Mouse (Mus musculus) limb, embryonic 15.5 days (tissue): ENCODE measurements around the gene Tmem231. TPM values are rescaled to one million over a fixed set of nuclear protein-coding genes. Genes with fewer than 3 reads are reported as not detected.

Experiments used
- ATAC-seq: fragments of 200-750 bp; cut with Nextera tagmentation; 2 replicates; pipeline ENCODE4 v1.8.0; 2017; ENCODE audit warnings: low read depth, moderate TSS enrichment; ENCODE audit not compliant: insufficient number of reproducible peaks, low FRiP score, low TSS enrichment
- H3K27ac ChIP-seq: fragments of 300-500 bp; sonication (generic); 2 replicates; pipeline ENCODE4 v1.5.1; 2015; ENCODE audit warnings: moderate library complexity, mild to moderate bottlenecking, inconsistent platforms
- H3K27me3 ChIP-seq: fragments of 300-500 bp; sonication (generic); 2 replicates; pipeline ENCODE4 v1.6.1; 2015; ENCODE audit warnings: inconsistent platforms
- H3K36me3 ChIP-seq: fragments of 300-500 bp; sonication (generic); 2 replicates; pipeline ENCODE4 v1.6.1; 2015; ENCODE audit warnings: inconsistent platforms
- H3K4me1 ChIP-seq: fragments of 300-500 bp; sonication (generic); 2 replicates; pipeline ENCODE4 v1.6.1; 2015; ENCODE audit warnings: inconsistent platforms
- H3K4me2 ChIP-seq: fragments of 300-500 bp; sonication (generic); 2 replicates; pipeline ENCODE4 v1.6.1; 2015; ENCODE audit warnings: mild to moderate bottlenecking, inconsistent platforms
- H3K4me3 ChIP-seq: fragments of 300-500 bp; sonication (generic); 2 replicates; pipeline ENCODE4 v1.5.1; 2015; ENCODE audit warnings: mild to moderate bottlenecking, inconsistent platforms
- H3K9ac ChIP-seq: fragments of 300-500 bp; sonication (generic); 2 replicates; pipeline ENCODE4 v1.6.1; 2015; ENCODE audit warnings: inconsistent platforms
- H3K9me3 ChIP-seq: fragments of 300-500 bp; sonication (generic); 2 replicates; pipeline ENCODE4 v1.6.1; 2016; ENCODE audit warnings: inconsistent platforms
- WGBS: fragments of 180-500 bp; shearing (Covaris S2); methylation state at CpG from one replicate; pipeline ENCODE4 v1.1.7; 2015; 5-methylcytosine and 5-hydroxymethylcytosine counted together
- polyA plus RNA-seq: library from polyadenylated mRNA; unstranded; fragments of >200 nt; fragmentation: Nextera tagmentation; extraction: Ambion mirVana; gene quantifications from 2 replicates; pipeline ENCODE4 v1.2.1, GENCODE M21; 2015

Tmem231 gene
- polyA plus RNA-seq, 1 experiment from 2014 or later, result 16.3 TPM

DNA sequence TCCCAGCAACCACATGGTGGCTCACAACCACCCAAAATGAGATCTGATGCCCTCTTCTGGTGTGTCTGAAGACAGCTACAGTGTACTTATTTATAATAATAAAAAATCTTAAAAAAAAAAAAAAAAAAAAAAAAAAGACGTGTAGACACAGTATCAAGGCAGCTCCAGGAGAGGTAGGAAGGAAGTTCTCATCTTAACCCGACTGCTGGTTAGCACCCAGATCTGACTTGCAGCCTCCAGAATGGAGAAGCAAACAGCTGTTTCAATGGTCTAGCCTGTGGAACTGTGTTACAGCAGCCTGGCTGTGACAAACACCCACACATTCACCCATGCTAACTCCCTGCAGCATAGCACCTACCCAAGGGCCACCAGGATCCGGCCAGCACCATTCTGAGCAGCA, 63.3 kb downstream of the Tmem231 start:
- Histone ChIP-seq H3K27me3 (no peaks in the 10 kb centered on the region), H3K36me3 (peaks cover 21% of the 10 kb centered on the region), H3K9ac (no peak overlapping the region), H3K4me1 (no peaks in the 10 kb centered on the region), H3K4me3 (no peak overlapping the region), H3K9me3 (no peaks in the 10 kb centered on the region), H3K4me2 (no peak overlapping the region), H3K27ac (no peak overlapping the region)
- 96% methylated on average over 3 of the region's 3 CpGs for WGBS
- ATAC-seq, result no peak

DNA sequence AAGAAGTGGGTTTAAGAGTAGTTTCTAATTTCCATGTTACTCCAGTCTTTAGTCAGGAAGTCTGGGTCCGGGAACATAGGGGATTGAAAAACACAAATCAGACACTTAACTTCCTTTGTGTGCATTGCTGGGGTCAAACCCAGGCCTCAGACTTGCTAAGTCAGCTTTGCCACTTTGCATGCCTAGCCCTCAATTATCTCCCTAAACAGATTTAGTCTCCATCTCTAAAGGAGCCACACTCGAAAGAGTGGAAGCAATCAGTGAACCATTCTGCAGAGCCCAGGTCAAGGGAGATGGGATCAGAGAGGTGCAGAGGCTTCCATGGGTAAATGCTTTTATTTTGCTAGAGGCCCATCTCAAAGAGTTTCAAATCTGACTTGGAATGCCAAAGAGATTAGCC, 65.0 kb downstream of the Tmem231 start:
- Histone ChIP-seq H3K27ac (no peak overlapping the region), H3K27me3 (no peaks in the 10 kb centered on the region), H3K4me2 (no peak overlapping the region), H3K36me3 (peaks cover 30% of the 10 kb centered on the region), H3K4me3 (no peak overlapping the region), H3K9ac (no peak overlapping the region), H3K9me3 (no peaks in the 10 kb centered on the region), H3K4me1 (no peaks in the 10 kb centered on the region)
- 58% methylated on average over 2 of the region's 2 CpGs for WGBS
- no peak for ATAC-seq

DNA sequence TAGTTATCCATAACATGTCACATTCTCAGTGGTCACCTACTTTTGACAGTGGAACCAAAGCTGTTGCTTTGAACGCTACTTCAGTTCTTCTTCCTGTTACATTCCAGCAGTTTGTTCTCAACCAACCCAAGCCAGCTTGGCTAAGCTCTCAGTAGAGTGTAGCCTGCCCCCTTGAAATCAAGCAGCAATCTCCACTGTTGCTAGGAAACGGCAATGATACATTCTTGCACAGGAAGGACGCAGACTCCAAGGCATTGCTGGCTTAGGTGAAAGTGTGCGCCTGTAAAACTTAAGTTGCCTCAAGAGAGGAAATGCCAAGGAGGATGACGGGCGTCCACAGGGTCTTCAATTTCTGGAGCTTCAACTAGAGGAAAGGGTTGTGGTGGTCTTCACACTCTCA, 67.8 kb downstream of the Tmem231 start:
- no peak for ATAC-seq
- 75% methylated on average over 6 of the region's 6 CpGs for WGBS

DNA sequence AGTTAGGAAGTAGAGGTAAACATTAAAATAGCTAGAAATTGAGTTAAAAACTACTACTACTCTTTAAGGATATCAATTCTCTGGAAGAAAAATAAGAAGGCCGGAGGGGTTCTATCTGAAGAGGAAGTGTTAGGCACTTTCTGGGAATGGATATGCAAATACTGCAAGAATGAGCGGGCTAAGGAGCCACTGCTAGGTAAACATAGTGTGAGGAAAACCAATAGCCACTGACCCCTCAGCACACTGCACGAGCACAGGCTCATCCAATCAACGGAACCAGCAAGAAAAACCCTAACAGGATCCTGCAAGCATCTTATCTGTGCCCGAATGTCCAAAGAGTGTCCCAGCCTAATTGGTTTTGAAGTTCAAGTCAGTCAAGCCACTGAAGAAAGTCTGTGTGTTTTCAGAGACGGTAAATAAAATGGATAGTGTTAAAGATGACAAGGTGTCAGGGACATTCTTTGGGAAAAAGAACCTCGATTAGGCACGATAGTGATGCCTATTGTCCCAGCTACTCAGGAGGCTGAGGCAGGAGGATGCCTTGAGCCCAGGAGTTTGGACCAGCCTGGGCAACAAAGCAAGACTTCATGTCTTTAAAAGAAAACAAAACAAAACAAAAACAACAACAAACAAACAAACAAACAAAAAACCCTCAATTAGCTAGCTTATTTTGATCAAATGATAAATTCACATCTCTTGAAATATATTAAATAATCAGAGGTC, 68.4 kb downstream of the Tmem231 start:
- no peaks in the 10 kb centered on the region for H3K27me3 ChIP-seq
- H3K4me1 ChIP-seq, result no peaks in the 10 kb centered on the region
- WGBS, result 92% methylated on average over 8 of the region's 8 CpGs
- H3K27ac ChIP-seq, result no peak overlapping the region
- H3K4me2 ChIP-seq, result no peak overlapping the region
- H3K4me3 ChIP-seq, result no peak overlapping the region
- H3K9ac ChIP-seq, result no peak overlapping the region
- no peak for ATAC-seq
- H3K36me3 ChIP-seq, result peaks cover 29% of the 10 kb centered on the region
- no peaks in the 10 kb centered on the region for H3K9me3 ChIP-seq

More for the DNA sequence above, 67.8 kb downstream of the Tmem231 start:
- H3K27ac ChIP-seq, result no peak overlapping the region
- H3K27me3 ChIP-seq, result no peaks in the 10 kb centered on the region
- no peaks in the 10 kb centered on the region for H3K4me1 ChIP-seq
- H3K9me3 ChIP-seq, result no peaks in the 10 kb centered on the region
- no peak overlapping the region for H3K9ac ChIP-seq
- no peak overlapping the region for H3K4me3 ChIP-seq
- H3K4me2 ChIP-seq, result no peak overlapping the region
- peaks cover 29% of the 10 kb centered on the region for H3K36me3 ChIP-seq

DNA sequence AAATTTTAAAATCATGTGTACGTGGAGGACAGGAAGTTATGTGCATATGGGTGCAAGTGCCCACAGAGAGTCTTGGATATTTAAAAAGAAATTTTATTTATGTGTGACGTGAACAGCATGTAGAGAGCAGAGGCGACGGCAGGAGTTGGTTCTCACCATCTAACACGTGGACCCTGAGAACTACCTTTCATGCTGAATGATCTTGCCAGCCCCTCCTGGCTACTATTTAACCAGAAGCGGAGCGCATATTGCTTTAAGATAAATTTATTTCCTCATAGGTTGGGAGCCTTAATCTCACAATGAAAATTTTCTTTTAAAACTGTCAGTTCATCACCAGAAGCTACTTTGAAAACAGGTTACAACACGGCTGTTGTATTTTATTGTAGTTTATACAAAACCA, 69.0 kb downstream of the Tmem231 start:
- Histone ChIP-seq H3K27me3 (no peaks in the 10 kb centered on the region), H3K27ac (no peak overlapping the region), H3K4me1 (no peaks in the 10 kb centered on the region), H3K9me3 (no peaks in the 10 kb centered on the region), H3K4me3 (no peak overlapping the region), H3K36me3 (peaks cover 29% of the 10 kb centered on the region), H3K4me2 (no peak overlapping the region), H3K9ac (no peak overlapping the region)
- 87% methylated on average over 8 of the region's 8 CpGs for whole genome bisulfite sequencing
- ATAC-seq, result no peak

DNA sequence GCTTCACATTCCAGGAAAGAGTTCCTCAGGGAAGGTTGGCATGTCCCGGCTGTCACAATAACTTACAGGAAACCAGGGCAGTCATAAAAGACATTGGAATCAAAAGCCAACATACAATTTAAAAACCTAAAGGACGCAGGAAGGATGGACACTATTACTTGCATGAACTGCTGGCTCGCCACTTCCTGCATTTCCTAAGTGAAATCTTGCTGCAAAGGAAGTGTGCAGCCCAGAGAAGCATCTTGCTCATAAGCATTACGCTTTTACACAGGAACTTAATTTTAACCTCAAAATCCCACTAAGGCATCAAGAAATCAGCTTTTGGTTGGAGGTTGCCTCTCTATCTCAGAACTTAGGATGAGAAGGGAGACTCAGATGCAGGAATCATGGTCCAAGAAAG, 70.4 kb downstream of the Tmem231 start:
- no peak for ATAC-seq
- 79% methylated on average over 4 of the region's 4 CpGs for WGBS
- Histone ChIP-seq H3K4me1 (no peaks in the 10 kb centered on the region), H3K9ac (no peak overlapping the region), H3K9me3 (no peaks in the 10 kb centered on the region), H3K4me3 (no peak overlapping the region), H3K27me3 (no peaks in the 10 kb centered on the region), H3K4me2 (no peak overlapping the region), H3K36me3 (peaks cover 27% of the 10 kb centered on the region), H3K27ac (no peak overlapping the region)

Other genes starting within 250 kb of the Tmem231 start
- 0.28 and 1.6 TPM in 2 replicates for gene Ctrb1, start 242.9 kb downstream of the Tmem231 start, polyA plus RNA-seq
- 35.3 and 35.4 TPM in 2 replicates for gene Bcar1, start 190.1 kb downstream of the Tmem231 start, polyA plus RNA-seq
- 225 and 232 TPM in 2 replicates for gene Cfdp1, start 79.6 kb downstream of the Tmem231 start, polyA plus RNA-seq
- 6.9 and 8.0 TPM in 2 replicates for gene Tmem170, start 57.1 kb downstream of the Tmem231 start, polyA plus RNA-seq
- gene Chst5, start 23.4 kb downstream of the Tmem231 start, polyA plus RNA-seq, result 16.3 and 18.5 TPM in 2 replicates
- gene Gabarapl2, start 6.8 kb upstream of the Tmem231 start, polyA plus RNA-seq, result 165 and 166 TPM in 2 replicates
- 8.1 and 9.4 TPM in 2 replicates for gene Adat1, start 58.4 kb upstream of the Tmem231 start, polyA plus RNA-seq
- gene Kars, start 77.4 kb upstream of the Tmem231 start, polyA plus RNA-seq, result 172 and 178 TPM in 2 replicates
- gene Terf2ip, start 77.5 kb upstream of the Tmem231 start, polyA plus RNA-seq, result 22.7 and 23.2 TPM in 2 replicates
- gene Gm6793, start 81.2 kb upstream of the Tmem231 start, polyA plus RNA-seq, result 0.43 and 0.47 TPM in 2 replicates